Mouse (Mus musculus): ENCODE data around the gene Idua. TPM values are rescaled to one million over a fixed set of nuclear protein-coding genes. Genes with fewer than 3 reads are reported as not detected.

The Idua gene
- polyA plus RNA-seq, 1 experiment, result 62.6 TPM

DNA sequence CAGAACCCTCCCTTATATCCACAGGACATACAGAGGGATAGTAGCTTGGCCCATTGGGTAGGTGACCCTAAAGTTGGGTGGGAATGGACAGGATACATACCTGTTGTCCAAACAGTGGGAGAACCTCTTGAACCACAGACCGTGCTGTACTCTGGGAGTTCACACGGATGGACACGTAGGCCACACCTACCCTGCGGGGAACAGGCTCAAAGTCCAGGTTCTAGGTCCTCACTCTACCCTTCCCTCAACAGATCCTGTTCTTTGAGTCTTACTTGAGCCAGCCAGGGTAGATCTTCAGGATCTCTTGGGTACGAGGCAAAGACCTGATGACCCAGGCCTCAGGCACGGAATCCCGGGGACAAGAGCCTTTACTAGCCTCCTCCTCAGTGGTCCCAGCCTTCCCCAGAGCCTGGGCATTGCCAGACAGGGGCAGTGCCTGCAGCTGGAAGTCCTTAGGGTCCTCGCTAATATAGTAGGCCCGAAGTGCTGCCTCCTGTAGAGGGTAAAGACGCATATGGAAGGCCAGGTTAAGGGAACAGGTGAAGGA is 5.6 kb upstream of the Idua start:
- no peak overlapping the region for H3K27ac ChIP-seq (ENCODE audit: insufficient read depth, low read depth, low read length)
- no peak overlapping the region for H3K4me3 ChIP-seq (ENCODE audit: insufficient read depth, low read length)
- TF ChIP-seq CTCF (IDR thresholded peaks at IDR 0.05; ENCODE audit: low read depth, low read length), result no peak
- no peak for TF ChIP-seq POLR2A (IDR thresholded peaks at IDR 0.05; ENCODE audit: borderline replicate concordance, low read depth, low read length)
- H3K4me1 ChIP-seq (ENCODE audit: control insufficient read depth, insufficient read depth, low read length), result peaks cover 3% of the 10 kb centered on the region; the same call in 1 of the 2 replicates

DNA sequence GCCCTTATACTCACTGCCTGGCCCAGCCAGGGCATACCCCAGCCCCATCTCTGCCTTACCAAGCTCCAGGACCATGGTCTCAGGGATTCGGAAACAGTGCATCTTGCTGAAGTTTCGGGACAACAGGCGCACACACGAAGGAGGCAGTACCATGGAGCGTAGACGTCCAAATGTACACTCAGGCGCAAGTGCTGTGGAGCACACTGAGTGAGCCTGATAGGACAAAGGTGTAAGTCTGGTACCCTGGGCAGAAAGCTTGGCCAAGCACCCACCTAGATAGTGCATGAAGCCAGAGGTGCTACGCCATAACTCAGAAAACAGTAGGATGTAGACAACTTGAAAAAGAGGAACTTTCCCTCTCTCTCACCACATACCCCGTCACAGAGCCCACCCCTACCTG is 4.8 kb upstream of the Idua start:
- H3K4me3 ChIP-seq (ENCODE audit: insufficient read depth, low read length), result no peak overlapping the region

DNA sequence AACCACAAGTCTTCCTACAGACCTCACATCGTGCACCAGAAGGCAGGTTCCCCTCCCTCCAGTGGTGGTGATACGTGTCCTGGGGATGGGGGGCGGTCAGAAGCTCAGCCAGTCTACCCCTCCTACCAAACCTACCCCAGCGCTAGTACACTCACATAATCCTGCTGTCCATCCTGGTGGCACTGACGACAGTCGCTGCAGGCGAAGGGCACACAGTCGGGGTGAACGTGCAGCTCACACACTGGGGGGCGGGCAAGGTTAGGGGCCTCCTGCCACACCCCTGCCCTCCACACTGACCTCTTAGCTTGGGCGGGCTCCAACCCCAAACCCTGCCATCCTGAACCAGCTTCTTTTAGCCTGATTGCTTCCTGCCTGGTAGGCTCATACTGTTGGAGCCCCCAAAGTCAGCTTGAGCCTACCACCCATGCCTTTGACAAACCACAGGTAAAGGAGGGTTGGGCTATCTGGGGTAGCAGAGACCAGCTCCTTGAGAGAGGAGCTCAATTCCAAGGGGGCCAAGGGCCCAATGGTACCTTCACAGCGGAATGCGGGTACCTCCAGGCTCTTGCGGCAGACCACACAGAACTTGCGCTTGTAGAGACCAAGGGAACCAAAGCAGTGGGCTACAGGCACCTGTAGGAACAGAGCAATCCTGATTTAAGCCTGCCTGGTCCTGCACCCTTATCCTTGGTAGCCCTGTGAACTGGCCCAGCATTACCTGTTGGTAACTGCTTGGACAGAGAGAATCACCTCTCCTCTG is 4.1 kb upstream of the Idua start:
- no peak overlapping the region for H3K27ac ChIP-seq (ENCODE audit: insufficient read depth, low read depth, low read length)
- H3K4me1 ChIP-seq (ENCODE audit: control insufficient read depth, insufficient read depth, low read length), result peaks cover 10% of the 10 kb centered on the region
- TF ChIP-seq POLR2A (IDR thresholded peaks at IDR 0.05; ENCODE audit: borderline replicate concordance, low read depth, low read length), result no peak
- no peak for TF ChIP-seq CTCF (IDR thresholded peaks at IDR 0.05; ENCODE audit: low read depth, low read length)
- H3K4me3 ChIP-seq (ENCODE audit: insufficient read depth, low read length), result no peak overlapping the region

More for the DNA sequence above, 4.8 kb upstream of the Idua start:
- H3K4me1 ChIP-seq (ENCODE audit: control insufficient read depth, insufficient read depth, low read length), result peaks cover 6% of the 10 kb centered on the region; the same call in 1 of the 2 replicates
- TF ChIP-seq CTCF (IDR thresholded peaks at IDR 0.05; ENCODE audit: low read depth, low read length) (no peak), POLR2A (IDR thresholded peaks at IDR 0.05; ENCODE audit: borderline replicate concordance, low read depth, low read length) (no peak)
- H3K27ac ChIP-seq (ENCODE audit: insufficient read depth, low read depth, low read length), result no peak overlapping the region

DNA sequence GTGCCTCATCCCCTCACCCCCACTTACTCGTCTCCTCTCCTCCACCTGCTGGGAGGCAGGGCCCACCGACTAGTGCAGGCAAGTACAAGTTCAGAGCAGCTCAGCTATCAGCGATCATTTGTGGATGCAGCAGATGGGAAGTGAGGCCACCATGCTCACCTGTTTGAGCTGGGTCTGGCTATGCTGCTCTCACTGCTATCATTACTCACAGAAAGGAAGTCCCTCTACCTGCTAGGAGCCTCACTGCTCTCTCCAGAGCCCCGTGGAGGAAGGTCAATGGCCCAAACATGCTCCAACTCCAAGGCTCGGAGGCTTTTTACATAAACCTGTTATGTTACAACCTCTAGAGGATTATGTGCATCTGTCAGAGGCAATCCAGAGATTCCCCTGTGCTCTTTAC is 2.7 kb upstream of the Idua start:
- H3K4me1 ChIP-seq (ENCODE audit: control insufficient read depth, insufficient read depth, low read length), result peaks cover 10% of the 10 kb centered on the region
- no peak overlapping the region for H3K4me3 ChIP-seq (ENCODE audit: insufficient read depth, low read length)
- H3K27ac ChIP-seq (ENCODE audit: insufficient read depth, low read depth, low read length), result no peak overlapping the region
- no peak for TF ChIP-seq CTCF (IDR thresholded peaks at IDR 0.05; ENCODE audit: low read depth, low read length)

DNA sequence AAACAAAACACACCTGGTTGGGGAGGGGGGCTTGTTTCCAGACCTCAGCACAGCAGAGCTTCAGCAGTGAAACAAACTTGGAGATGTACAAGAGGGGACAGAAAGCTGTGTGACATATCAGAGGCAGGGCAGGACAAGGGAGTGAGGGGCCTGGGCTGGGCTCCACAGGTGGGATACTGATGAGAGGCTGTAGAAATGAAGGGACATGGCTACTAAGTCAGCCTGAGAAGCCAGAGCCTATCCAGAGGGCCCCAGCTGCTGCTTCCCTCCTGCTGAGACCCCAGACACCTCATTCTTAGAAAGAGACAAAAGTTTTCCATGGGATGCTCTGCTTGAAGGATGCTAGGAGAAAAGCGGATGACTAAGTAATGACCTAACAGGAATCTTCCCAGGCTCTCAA is 1.5 kb upstream of the Idua start:
- peaks cover 10% of the 10 kb centered on the region for H3K4me1 ChIP-seq (ENCODE audit: control insufficient read depth, insufficient read depth, low read length)
- H3K27ac ChIP-seq (ENCODE audit: insufficient read depth, low read depth, low read length), result no peak overlapping the region
- TF ChIP-seq CTCF (IDR thresholded peaks at IDR 0.05; ENCODE audit: low read depth, low read length) (no peak), POLR2A (IDR thresholded peaks at IDR 0.05; ENCODE audit: borderline replicate concordance, low read depth, low read length) (no peak)
- no peak overlapping the region for H3K4me3 ChIP-seq (ENCODE audit: insufficient read depth, low read length)

DNA sequence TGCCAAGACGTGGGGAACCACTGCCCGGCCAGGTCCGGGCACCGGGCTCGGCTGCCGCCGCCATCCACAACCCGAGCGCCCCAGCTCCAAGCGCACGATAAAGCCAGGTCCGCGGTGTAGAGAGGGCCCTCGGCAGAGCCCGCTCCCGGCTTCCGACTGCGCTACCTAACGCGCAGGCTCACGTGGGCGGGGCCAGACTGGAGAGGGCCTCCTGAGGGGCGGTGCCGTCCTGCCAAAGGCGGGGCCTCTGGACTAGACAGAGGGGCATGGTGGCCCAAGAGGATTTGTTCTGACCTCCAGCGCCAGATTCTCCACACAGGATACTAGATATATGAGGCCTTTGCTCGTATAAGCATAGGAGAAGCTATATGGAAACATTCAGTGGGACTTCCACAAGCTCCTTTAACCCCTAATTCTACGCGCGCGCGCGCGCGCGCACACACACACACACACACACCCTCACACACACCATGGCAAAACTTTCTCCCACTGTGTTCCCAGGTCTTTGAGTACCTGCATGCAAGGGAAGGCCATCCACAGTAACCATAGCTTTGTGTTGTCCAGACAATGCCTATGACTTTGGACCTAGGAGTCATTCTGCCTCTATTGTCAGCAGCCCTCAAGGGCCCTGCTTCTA is 619 bp downstream of the Idua start:
- Histone ChIP-seq H3K4me1 (ENCODE audit: control insufficient read depth, insufficient read depth, low read length) (peaks cover 10% of the 10 kb centered on the region), H3K27ac (ENCODE audit: insufficient read depth, low read depth, low read length) (no peak overlapping the region), H3K4me3 (ENCODE audit: insufficient read depth, low read length) (peak overlapping the region; percentile 89)
- no peak for TF ChIP-seq CTCF (IDR thresholded peaks at IDR 0.05; ENCODE audit: low read depth, low read length)
- no peak; the same call in 1 of the 2 replicates for TF ChIP-seq POLR2A (IDR thresholded peaks at IDR 0.05; ENCODE audit: borderline replicate concordance, low read depth, low read length)

DNA sequence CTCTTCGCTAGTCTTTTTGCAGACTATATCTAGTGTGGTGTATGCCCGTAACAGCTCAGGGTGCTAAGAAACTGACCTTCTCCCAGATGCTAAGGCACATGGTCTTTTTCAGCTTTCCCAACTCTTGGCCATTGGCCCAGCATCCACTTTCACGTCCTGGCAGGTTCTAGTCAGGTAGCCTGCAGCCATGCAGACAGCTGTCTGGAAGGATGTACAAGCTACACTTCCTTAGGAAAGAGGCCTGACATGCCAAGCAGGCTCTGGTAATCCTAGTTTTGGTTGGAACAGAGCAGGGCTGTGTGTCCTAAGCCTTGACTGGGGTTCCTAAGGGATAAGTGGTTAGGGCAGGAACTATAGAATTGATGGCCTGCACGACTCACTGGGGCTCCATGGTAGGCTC is 2.6 kb downstream of the Idua start:
- H3K4me3 ChIP-seq (ENCODE audit: insufficient read depth, low read length), result no peak overlapping the region
- no peak overlapping the region for H3K27ac ChIP-seq (ENCODE audit: insufficient read depth, low read depth, low read length)
- TF ChIP-seq POLR2A (IDR thresholded peaks at IDR 0.05; ENCODE audit: borderline replicate concordance, low read depth, low read length) (no peak), CTCF (IDR thresholded peaks at IDR 0.05; ENCODE audit: low read depth, low read length) (no peak)
- H3K4me1 ChIP-seq (ENCODE audit: control insufficient read depth, insufficient read depth, low read length), result peaks cover 10% of the 10 kb centered on the region

DNA sequence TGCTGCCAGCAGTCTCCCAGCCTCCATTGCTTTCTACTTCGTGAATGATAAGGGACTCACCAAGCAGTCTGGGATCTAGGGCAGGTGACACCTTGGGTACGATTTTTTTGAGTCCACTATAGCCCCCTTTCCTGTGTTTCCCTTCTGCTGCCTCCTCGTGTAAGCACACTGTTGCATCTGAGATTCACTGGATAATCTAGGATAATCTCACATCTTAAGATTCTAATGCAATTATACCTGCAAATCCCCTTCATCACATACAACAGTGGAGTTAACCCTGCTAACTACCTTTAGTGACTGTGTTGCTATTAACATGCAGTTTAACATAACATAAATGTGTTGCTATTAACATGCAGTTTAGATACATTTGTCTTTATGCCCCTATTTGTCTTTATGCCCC is 4.9 kb downstream of the Idua start:
- no peak overlapping the region for H3K27ac ChIP-seq (ENCODE audit: insufficient read depth, low read depth, low read length)
- no peak overlapping the region for H3K4me3 ChIP-seq (ENCODE audit: insufficient read depth, low read length)
- no peak for TF ChIP-seq POLR2A (IDR thresholded peaks at IDR 0.05; ENCODE audit: borderline replicate concordance, low read depth, low read length)
- peaks cover 10% of the 10 kb centered on the region for H3K4me1 ChIP-seq (ENCODE audit: control insufficient read depth, insufficient read depth, low read length)

DNA sequence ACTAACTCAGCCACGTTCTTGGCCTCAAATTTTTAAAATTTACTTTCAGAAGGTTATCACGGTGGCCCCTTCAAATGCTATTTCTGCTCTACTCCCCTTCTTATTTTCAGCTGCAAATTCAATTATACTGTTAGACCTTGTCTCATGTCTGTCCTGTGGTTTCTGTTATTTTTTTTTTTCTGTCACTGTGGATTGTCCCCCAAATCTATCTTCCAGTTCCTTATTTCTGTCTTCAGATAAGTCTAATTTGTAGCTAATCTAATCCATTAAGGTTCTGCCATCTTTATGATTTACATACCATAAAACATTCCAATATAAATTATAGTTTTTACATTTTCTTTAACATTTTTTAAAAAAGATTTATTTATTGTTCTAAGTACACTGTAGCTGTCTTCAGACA is 7.2 kb downstream of the Idua start:
- H3K4me3 ChIP-seq (ENCODE audit: insufficient read depth, low read length), result no peak overlapping the region
- H3K4me1 ChIP-seq (ENCODE audit: control insufficient read depth, insufficient read depth, low read length), result peaks cover 10% of the 10 kb centered on the region
- no peak overlapping the region for H3K27ac ChIP-seq (ENCODE audit: insufficient read depth, low read depth, low read length)
- no peak for TF ChIP-seq POLR2A (IDR thresholded peaks at IDR 0.05; ENCODE audit: borderline replicate concordance, low read depth, low read length)
- TF ChIP-seq CTCF (IDR thresholded peaks at IDR 0.05; ENCODE audit: low read depth, low read length), result no peak

DNA sequence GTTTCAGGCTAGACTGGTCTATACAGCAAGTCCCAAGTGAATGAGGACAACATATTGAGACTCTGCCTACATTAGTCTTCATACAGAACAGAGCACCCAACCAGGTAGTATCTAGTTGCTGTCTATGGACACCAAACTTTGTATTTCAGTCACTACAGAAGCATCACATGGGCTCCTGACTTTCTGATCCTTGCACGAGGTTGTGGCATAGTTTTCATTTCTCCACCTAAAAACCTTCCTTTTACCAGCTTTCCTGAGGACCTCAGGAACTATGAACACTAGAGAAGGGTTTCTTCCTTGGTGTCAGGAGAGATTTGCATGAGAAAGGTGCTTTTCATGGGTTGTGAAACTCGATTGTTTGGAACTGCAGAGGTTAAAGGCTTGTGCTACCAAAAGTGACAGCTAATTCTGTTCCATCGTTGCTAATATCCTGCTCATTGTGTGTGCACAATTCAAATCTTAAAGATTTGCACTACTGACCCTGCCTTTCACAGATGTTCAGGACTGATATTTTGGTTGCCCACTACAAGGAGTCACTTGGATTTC is 8.3 kb downstream of the Idua start:
- H3K4me1 ChIP-seq (ENCODE audit: control insufficient read depth, insufficient read depth, low read length), result peaks cover 12% of the 10 kb centered on the region
- TF ChIP-seq CTCF (IDR thresholded peaks at IDR 0.05; ENCODE audit: low read depth, low read length) (no peak), POLR2A (IDR thresholded peaks at IDR 0.05; ENCODE audit: borderline replicate concordance, low read depth, low read length) (no peak)
- H3K4me3 ChIP-seq (ENCODE audit: insufficient read depth, low read length), result peak overlapping the region; percentile 47
- peak overlapping the region; percentile 93 for H3K27ac ChIP-seq (ENCODE audit: insufficient read depth, low read depth, low read length)

Measured in bone marrow macrophage, adult 2 months (primary cell).